Comparison of ENCODE assay signal across 8 mouse cellular contexts in genomic region chr6:51432535-51433397, GRCm38 (mm10). TPM values are rescaled to one million over a fixed set of nuclear protein-coding genes. Genes with fewer than 3 reads are reported as not detected.
DNase-seq lines count a peak whose midpoint lies in the region; ATAC-seq and TF ChIP-seq lines count a peak whose summit lies in the region.

Gene Nfe2l3, plus strand, starts transcription at chr6:51432670.

- H3K27me3 ChIP-seq in heart, postnatal 0 days (ENCODE audit: control insufficient read depth, insufficient read depth, low read length): peaks cover 18% of the 10 kb centered on the region; the same call in 1 of the 2 replicates
- H3K27me3 ChIP-seq in lung, embryonic 16.5 days (ENCODE audit: control insufficient read depth, insufficient read depth, low read depth, low read length): peaks cover 28% of the 10 kb centered on the region

- no peaks in the 10 kb centered on the region for H3K36me3 ChIP-seq in heart, postnatal 0 days (replicated peaks; ENCODE audit: control insufficient read depth, insufficient read depth, low read length)
- H3K36me3 ChIP-seq in lung, embryonic 16.5 days (ENCODE audit: control insufficient read depth, insufficient read depth, low read length): no peaks in the 10 kb centered on the region

- peaks cover 15% of the 10 kb centered on the region for H3K4me1 ChIP-seq in heart, postnatal 0 days (ENCODE audit: control insufficient read depth, insufficient read depth)
- H3K4me1 ChIP-seq in lung, embryonic 16.5 days (replicated peaks; ENCODE audit: control insufficient read depth, insufficient read depth, low read length): peaks cover 19% of the 10 kb centered on the region
- H3K4me1 ChIP-seq in olfactory bulb, adult 2 months (ENCODE audit: control insufficient read depth, insufficient read depth, low read length): peaks cover 17% of the 10 kb centered on the region

- peak; percentile 82 for ATAC-seq in heart, postnatal 0 days (ENCODE audit: insufficient read depth, low read depth)
- peak; percentile 95 for ATAC-seq in lung, embryonic 16.5 days (ENCODE audit: low read depth)

- H3K9ac ChIP-seq in heart, postnatal 0 days (replicated peaks; ENCODE audit: low read depth, low read length): peak within 1 kb of the TSS; percentile 47; the same call in 1 of the 2 replicates
- peak within 1 kb of the TSS; percentile 62 for H3K9ac ChIP-seq in lung, embryonic 16.5 days (ENCODE audit: low read length)

- no peak for TF ChIP-seq POLR2A in olfactory bulb, adult 2 months (IDR thresholded peaks at IDR 0.05; ENCODE audit: insufficient read depth, low read depth, low read length)

- H3K27ac ChIP-seq in heart, postnatal 0 days (ENCODE audit: low read depth): no peak within 1 kb of the TSS
- H3K27ac ChIP-seq in lung, embryonic 16.5 days (ENCODE audit: low read length): no peak within 1 kb of the TSS
- H3K27ac ChIP-seq in olfactory bulb, adult 2 months (ENCODE audit: insufficient read depth, low read depth, low read length): no peak within 1 kb of the TSS

- peak; percentile 36 to 45 for DNase-seq in layer of hippocampus, adult 18-20 months (ENCODE audit: low spot score in 2 of 2)
- DNase-seq in layer of hippocampus, adult 9-10 months (ENCODE audit: low spot score): no peak
- peak; percentile 84 for DNase-seq in embryo, embryonic 9.5 days (ENCODE audit: extremely low spot score)
- peak; percentile 43 for DNase-seq in heart, postnatal 0 days (ENCODE audit: low spot score)
- DNase-seq in kidney, postnatal 36 days: peak; percentile 40 to 71
- DNase-seq in thymus, postnatal 36 days: peak; percentile 80

- H3K4me3 ChIP-seq in heart, postnatal 0 days (ENCODE audit: low read depth, low read length): peak within 1 kb of the TSS; percentile 62
- H3K4me3 ChIP-seq in lung, embryonic 16.5 days (ENCODE audit: low read length): peak within 1 kb of the TSS; percentile 58
- H3K4me3 ChIP-seq in olfactory bulb, adult 2 months (ENCODE audit: insufficient read depth, low read depth, low read length): peak within 1 kb of the TSS; percentile 51

- no peak for TF ChIP-seq CTCF in heart, postnatal 0 days (IDR thresholded peaks at IDR 0.05; ENCODE audit: low read depth)
- no peak for TF ChIP-seq CTCF in olfactory bulb, adult 2 months (IDR thresholded peaks at IDR 0.05; ENCODE audit: insufficient read depth, low read depth, low read length)

- 1% methylated on average over 73 of the region's 74 CpGs for WGBS in heart, postnatal 0 days
- 1% methylated on average over 71 of the region's 74 CpGs for WGBS in lung, embryonic 16.5 days
- WGBS in olfactory bulb, adult 2 months: 2% methylated on average over 74 of the region's 74 CpGs

- TF ChIP-seq EP300 in heart, postnatal 0 days (IDR thresholded peaks at IDR 0.05; ENCODE audit: low read depth): no peak

- peak within 1 kb of the TSS; percentile 93 for H3K4me2 ChIP-seq in heart, postnatal 0 days (ENCODE audit: low read depth, low read length)
- H3K4me2 ChIP-seq in lung, embryonic 16.5 days (ENCODE audit: low read depth, low read length): peak within 1 kb of the TSS; percentile 93

- no peaks in the 10 kb centered on the region for H3K9me3 ChIP-seq in heart, postnatal 0 days (replicated peaks; ENCODE audit: control insufficient read depth, low read length)
- H3K9me3 ChIP-seq in lung, embryonic 16.5 days (ENCODE audit: control insufficient read depth, low read length): no peaks in the 10 kb centered on the region

RNA-seq across cellular contexts. Expression of gene Nfe2l3, which starts in this region (rescaled TPM):
- total RNA-seq in layer of hippocampus, adult 18-20 months (2021): 1 to 10 TPM; 3.2 to 3.7 TPM
- total RNA-seq in heart, postnatal 0 days (2014; rRNA removed; ENCODE audit: low replicate concordance): 2.7 and 5.0 TPM in 2 replicates
- 1.2 and 1.3 TPM in 2 replicates for polyA plus RNA-seq in heart, postnatal 0 days (2015; fragmentation: Nextera tagmentation; extraction: Ambion mirVana)
- 1.7 TPM in 2 replicates for polyA plus RNA-seq in lung, embryonic 16.5 days (2015; fragmentation: Nextera tagmentation; extraction: Ambion mirVana)
- polyA plus RNA-seq in olfactory bulb, adult 2 months (2012; ENCODE audit: insufficient read depth, insufficient read length, low replicate concordance, missing spikeins): not detected in 2 replicates
